Mouse (Mus musculus) heart, adult 9 months (tissue): ENCODE data around the gene Olfr414.

ENCODE experiments used
- DNase-seq, 2 experiments: peaks; one replicate each; pipeline ENCODE4 v3.0.0; 2022; ENCODE audit warnings: low spot score in 2 of 2

The Olfr414 gene

DNA sequence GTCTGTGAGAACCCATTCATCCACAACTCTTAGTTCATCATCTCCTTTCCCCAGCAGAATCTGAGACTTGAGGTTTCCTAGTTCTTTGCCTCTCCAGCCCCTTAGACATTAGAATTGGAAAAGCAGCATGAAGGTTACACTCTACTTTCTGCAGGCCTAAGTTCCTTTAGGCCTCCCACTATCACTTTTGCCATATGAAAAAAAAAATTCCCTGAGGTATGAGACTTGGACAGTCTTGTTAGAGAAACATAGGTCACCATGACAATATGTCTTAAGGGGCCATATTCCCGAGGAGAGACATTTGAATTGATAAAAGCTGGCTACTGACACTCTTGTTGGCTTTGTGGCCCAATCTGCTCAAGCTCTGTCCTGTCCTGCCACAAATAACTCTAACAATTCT is at the start of gene Olfr414:
Gene Olfr414 (plus strand): TSS at position 301 of the 400 bp plus-strand sequence.
- DNase-seq: no peak

- DNase-seq: no peak
These were observed 33.1 kb upstream of the Olfr414 start, which contains the start of gene Olfr248 for GRCm38 (mm10) chr1:174390746-174391145. TSS of gene Olfr248 (plus strand) at chr1:174391046.

DNA sequence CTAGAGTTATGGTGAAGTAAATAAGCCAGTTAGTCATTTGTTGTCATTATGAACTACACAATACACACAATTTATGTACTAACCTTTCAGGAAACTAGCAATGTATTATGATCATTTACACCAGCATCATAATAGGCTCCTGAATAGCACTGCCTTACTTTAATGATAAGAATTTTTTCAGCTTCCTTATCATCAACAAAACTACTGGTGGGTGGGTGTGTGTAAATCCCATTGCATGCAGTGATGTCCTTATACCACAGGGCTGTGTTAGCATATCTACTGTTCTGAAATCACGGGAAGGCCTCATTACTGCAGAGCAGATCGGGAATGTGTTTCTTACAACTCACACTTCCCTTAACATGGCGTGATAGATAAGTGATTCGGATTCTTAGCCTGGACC is 905 bp upstream of the Olfr414 start:
- no peak for DNase-seq

GRCm38 (mm10) chr1:174426180-174426986 is 2.5 kb downstream of the Olfr414 start:
- DNase-seq: no peak

DNA sequence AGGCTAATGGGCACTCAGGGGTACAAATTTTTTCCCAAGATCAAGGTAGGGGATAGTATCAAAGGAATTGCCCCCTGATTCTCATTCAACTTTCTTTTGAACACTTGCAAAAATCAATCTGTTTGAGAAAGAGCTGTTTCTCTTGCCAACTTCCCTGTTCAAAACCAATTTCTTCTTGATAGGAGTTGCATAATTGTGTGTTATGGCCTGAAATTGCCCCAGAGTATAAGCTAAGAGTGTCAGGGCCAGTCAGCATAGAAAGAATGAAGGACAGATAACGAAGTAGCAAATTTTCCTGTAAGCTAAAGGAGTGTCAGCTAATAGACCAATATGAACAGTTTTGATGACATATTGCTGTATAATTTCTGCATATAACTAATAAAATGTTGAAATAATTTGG is 3.5 kb downstream of the Olfr414 start:
- no peak for DNase-seq

DNA sequence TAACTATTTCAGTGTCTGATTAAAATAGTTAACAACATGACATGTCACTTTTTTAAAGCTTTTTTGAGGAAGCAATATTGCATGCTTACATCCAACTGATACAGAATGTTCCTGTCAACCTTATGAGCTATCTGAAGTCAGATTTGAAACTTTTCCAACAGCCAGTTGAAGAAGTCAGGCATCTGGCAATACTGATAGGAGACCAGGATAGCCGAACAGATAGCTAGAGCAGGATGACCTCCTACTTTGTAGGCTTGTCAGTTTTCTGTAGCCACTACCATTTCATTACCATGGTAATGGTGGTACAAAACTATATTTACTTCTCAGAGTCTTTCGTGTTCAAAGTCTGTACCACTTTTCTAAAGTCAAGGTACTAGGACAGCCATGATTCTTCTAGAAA is 4.5 kb downstream of the Olfr414 start:
- no peak for DNase-seq

DNA sequence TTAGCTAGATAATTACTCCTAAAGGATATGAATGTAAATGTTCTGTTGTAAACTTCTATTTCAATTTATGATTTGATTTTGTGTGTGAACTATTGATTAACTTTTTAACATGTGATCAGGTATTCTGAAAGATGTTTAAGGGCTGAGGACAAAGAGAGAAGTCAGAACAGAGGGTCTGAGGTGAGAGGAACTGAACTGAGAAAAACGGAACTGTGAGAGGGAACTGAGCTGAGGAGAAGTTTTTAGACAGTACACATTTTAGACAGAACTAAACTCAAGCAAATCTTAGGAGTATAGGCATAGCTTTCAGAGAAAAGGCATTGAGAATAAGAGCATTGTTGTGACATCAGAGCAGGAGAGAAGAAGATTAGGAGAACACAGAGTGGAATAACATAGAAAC is 10.3 kb downstream of the Olfr414 start:
- DNase-seq: no peak

DNA sequence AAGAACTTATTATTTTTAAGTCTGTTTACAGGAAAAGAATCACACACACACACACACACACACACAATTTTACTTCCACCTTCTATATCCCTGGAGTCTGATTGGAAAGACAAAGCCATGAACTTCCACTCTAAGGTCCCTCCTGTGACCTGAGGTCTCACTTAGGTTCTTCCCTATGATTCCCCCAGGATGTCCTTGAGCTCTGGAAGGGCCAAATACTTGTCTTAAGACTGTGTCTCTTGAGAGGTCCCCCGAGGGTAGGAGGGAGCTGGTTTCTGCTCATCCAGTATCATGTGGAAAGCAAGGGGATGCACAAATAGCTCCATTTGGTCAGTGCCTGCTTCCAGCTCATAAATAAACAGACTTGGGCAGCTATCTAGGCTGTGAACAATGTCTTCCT is 17.9 kb downstream of the Olfr414 start, which contains the start of gene Olfr220:
Gene Olfr220 (plus strand): TSS at position 301 of the 400 bp plus-strand sequence.
- DNase-seq: no peak

GRCm38 (mm10) chr1:174455100-174455499 is 31.2 kb downstream of the Olfr414 start:
- no peak for DNase-seq

DNA sequence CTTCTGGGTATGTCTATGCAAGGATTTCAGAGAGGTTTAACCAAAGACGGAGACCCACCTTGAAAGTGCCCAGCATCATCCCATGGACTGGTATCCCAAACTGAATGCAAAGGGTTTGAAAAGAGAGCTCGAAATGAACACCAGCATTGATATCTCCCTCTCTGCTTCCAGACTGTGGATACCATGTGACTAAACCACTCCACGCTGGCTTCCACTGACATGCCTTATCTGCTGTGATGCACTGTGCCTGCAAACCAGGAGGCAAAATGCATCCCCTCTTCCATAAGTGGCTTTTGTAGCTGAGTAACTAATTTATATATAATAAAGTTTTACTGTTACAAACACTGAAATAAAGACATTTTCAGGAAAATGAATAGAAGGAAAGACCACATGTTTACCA is 41.5 kb downstream of the Olfr414 start:
- no peak for DNase-seq

DNA sequence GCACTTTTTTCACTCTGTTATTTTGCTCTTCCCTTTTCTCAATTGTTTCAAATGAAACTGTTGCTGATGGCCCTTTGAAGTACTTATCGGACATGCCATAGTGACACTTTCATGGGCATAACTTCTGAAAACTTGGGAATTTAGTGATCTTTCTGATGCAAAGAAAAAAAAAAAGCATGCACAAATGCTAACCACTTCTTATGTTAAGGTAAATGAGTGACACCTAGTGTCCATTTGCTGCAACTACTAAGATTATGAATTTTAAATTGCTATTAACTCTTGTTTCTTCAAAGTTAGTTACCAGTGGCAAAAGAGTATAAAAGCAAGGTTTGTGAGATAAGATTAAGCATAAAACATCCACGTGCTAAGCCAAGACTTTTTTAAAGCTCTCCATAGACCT is 42.4 kb downstream of the Olfr414 start:
- no peak for DNase-seq

- no peak for DNase-seq
These were observed 45.9 kb downstream of the Olfr414 start for GRCm38 (mm10) chr1:174469736-174470135.

DNA sequence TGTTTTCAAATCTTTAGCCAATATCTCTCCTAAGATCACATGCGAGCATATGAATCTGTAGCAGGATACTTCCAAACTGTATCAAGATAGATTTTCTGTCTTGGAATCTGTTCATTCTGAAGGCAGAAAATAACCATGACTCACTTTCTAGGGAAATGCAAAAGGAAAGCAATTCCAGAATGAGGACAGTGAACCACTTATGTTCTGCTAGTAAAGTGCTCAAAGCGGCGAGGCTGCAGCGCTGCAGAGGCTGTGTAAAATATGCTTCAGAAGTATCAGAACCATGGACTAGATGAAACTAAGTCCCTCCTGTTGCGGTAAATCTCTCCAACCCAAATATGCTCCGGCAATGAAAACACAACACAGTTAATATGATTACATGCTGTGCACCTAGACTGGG is 58.7 kb downstream of the Olfr414 start:
- DNase-seq: no peak
